Comparison of ENCODE assay signal across 13 mouse cellular contexts in genomic region chr10:122752950-122753923, GRCm38 (mm10).
DNase-seq lines count a peak whose midpoint lies in the region; ATAC-seq and TF ChIP-seq lines count a peak whose summit lies in the region.
"Had no signal": no experiment of that assay in that cellular context is flagged by ENCODE, and none has a peak within 500 bp of the region (broad histone marks: within the 10 kb centered on the region; RNA-seq: fewer than 3 reads in every experiment).

No protein-coding gene starts in this region.

- no peak for DNase-seq in heart, embryonic 10.5 days (ENCODE audit: low spot score)
- no peak for DNase-seq in heart, postnatal 36 days
- no peak for DNase-seq in kidney, postnatal 0 days (ENCODE audit: low spot score)
- DNase-seq in kidney, adult 8-10 months, result no peak
- DNase-seq in ES-CJ7 (ENCODE audit: low read depth, low spot score), result peak; percentile 41
- DNase-seq in layer of hippocampus, postnatal 10 days (ENCODE audit: low spot score in 2 of 2), result no peak
- DNase-seq in embryo, embryonic 10 days (ENCODE audit: low spot score), result no peak
- DNase-seq: cerebellum, postnatal 25 days; gastrocnemius, postnatal 14 days; kidney, postnatal 10 days; left cerebral cortex, postnatal 4 days had no signal

- H3K36me3 ChIP-seq in heart, embryonic 10.5 days, result no peaks in the 10 kb centered on the region
- no peaks in the 10 kb centered on the region for H3K36me3 ChIP-seq in kidney, postnatal 0 days (ENCODE audit: insufficient read depth, low read length)

- peak overlapping the region; percentile 53; the same call in 1 of the 2 replicates for H3K27ac ChIP-seq in heart, embryonic 10.5 days
- 0 out of 2 replicates have a peak overlapping the region, but pooled peaks have one; percentile 6 for H3K27ac ChIP-seq in kidney, postnatal 0 days

- intact Hi-C loops in heart, postnatal 36 days (cut with DNase I), result no loop called here

- ATAC-seq in kidney, postnatal 0 days (replicated peaks; ENCODE audit: low FRiP score, low read depth), result 0 out of 2 replicates have a peak, but pooled peaks have one; percentile 23
- peak; percentile 34; the same call in 1 of the 2 replicates for ATAC-seq in granulocyte monocyte progenitor cell, adult 5-6 weeks (replicated peaks; ENCODE audit: poor library complexity, severe bottlenecking)
- ATAC-seq: lung, postnatal 0 days had no signal

- no peak overlapping the region for H3K9ac ChIP-seq in kidney, postnatal 0 days (ENCODE audit: low read depth, low read length)

- peak overlapping the region; percentile 19; the same call in 1 of the 2 replicates for H3K4me2 ChIP-seq in kidney, postnatal 0 days (ENCODE audit: low read length)

- TF ChIP-seq CTCF in kidney, postnatal 0 days (IDR thresholded peaks at IDR 0.05; ENCODE audit: low read depth), result no peak

- 50% methylated on average over 17 of the region's 17 CpGs for WGBS in heart, embryonic 10.5 days
- 44% methylated on average over 17 of the region's 17 CpGs for WGBS in kidney, postnatal 0 days

- no peaks in the 10 kb centered on the region for H3K9me3 ChIP-seq in heart, embryonic 10.5 days
- H3K9me3 ChIP-seq in kidney, postnatal 0 days (replicated peaks; ENCODE audit: low read length), result no peaks in the 10 kb centered on the region

- peaks cover 17% of the 10 kb centered on the region for H3K4me1 ChIP-seq in heart, embryonic 10.5 days
- H3K4me1 ChIP-seq in kidney, postnatal 0 days (replicated peaks; ENCODE audit: insufficient read depth, low read length), result peaks cover 20% of the 10 kb centered on the region

- H3K4me3 ChIP-seq in heart, embryonic 10.5 days, result no peak overlapping the region
- no peak overlapping the region for H3K4me3 ChIP-seq in kidney, postnatal 0 days (replicated peaks; ENCODE audit: low read depth, low read length)

- no peaks in the 10 kb centered on the region for H3K27me3 ChIP-seq in heart, embryonic 10.5 days (ENCODE audit: insufficient read depth, poor library complexity, severe bottlenecking)
- no peaks in the 10 kb centered on the region for H3K27me3 ChIP-seq in kidney, postnatal 0 days (ENCODE audit: insufficient read depth, low read length)
